Mouse (Mus musculus) kidney, embryonic 14.5 days (tissue): ENCODE results near the gene Dlg5. TPM values are rescaled to one million over a fixed set of nuclear protein-coding genes. Genes with fewer than 3 reads are reported as not detected.

Experiments used
- ATAC-seq: fragments of 200-750 bp; cut with Nextera tagmentation; 2 replicates; pipeline ENCODE4 v1.8.0; 2017; ENCODE audit warnings: moderate number of reproducible peaks, mild to moderate bottlenecking, moderate TSS enrichment, moderate library complexity; ENCODE audit not compliant: low FRiP score, low TSS enrichment
- H3K27ac ChIP-seq: fragments of 300-500 bp; sonication (generic); 2 replicates; pipeline ENCODE4 v1.5.1; 2014; ENCODE audit warnings: low read depth, mild to moderate bottlenecking, low read length, moderate library complexity, mixed read lengths
- H3K27me3 ChIP-seq: fragments of 300-500 bp; sonication (generic); 2 replicates; pipeline ENCODE4 v1.6.1; 2014; ENCODE audit warnings: mild to moderate bottlenecking, low read length; ENCODE audit not compliant: control insufficient read depth, insufficient read depth
- H3K36me3 ChIP-seq: fragments of 300-500 bp; sonication (generic); 2 replicates; pipeline ENCODE4 v1.6.1; 2014; ENCODE audit warnings: low read length, mixed read lengths; ENCODE audit not compliant: control insufficient read depth, insufficient read depth
- H3K4me1 ChIP-seq: fragments of 300-500 bp; sonication (generic); 2 replicates; pipeline ENCODE4 v1.6.1; 2014; ENCODE audit warnings: low read length, mixed read lengths; ENCODE audit not compliant: control insufficient read depth, insufficient read depth
- H3K4me2 ChIP-seq: fragments of 300-500 bp; sonication (generic); replicated peaks from 2 replicates; pipeline ENCODE4 v1.6.1; 2014; ENCODE audit warnings: low read depth, mild to moderate bottlenecking, low read length
- H3K4me3 ChIP-seq: fragments of 300-500 bp; sonication (generic); 2 replicates; pipeline ENCODE4 v1.5.1; 2014; ENCODE audit warnings: mild to moderate bottlenecking, low read length
- H3K9ac ChIP-seq: fragments of 300-500 bp; sonication (generic); 2 replicates; pipeline ENCODE4 v1.6.1; 2014; ENCODE audit warnings: low read depth, mild to moderate bottlenecking, low read length, moderate library complexity
- H3K9me3 ChIP-seq: fragments of 300-500 bp; sonication (generic); 2 replicates; pipeline ENCODE4 v1.6.1; 2016; ENCODE audit warnings: low read length; ENCODE audit not compliant: control insufficient read depth
- WGBS: fragments of 180-500 bp; shearing (Covaris S2); extraction: QIAGEN DNeasy Blood & Tissue Kit; methylation state at CpG from one replicate; pipeline ENCODE4 v1.1.7; 2014; 5-methylcytosine and 5-hydroxymethylcytosine counted together
- polyA plus RNA-seq: library from polyadenylated mRNA; unstranded; fragments of >200 nt; fragmentation: Nextera tagmentation; extraction: Ambion mirVana; gene quantifications from 2 replicates; pipeline ENCODE4 v1.2.1, GENCODE M21; 2014

The Dlg5 gene
- polyA plus RNA-seq, 1 experiment from 2014 or later: 26.9 TPM

- Histone ChIP-seq H3K27me3 (no peaks in the 10 kb centered on the region), H3K27ac (no peak overlapping the region), H3K36me3 (peaks cover 5% of the 10 kb centered on the region), H3K4me2 (no peak overlapping the region), H3K4me1 (peaks cover 18% of the 10 kb centered on the region; the same call in 1 of the 2 replicates), H3K9ac (no peak overlapping the region), H3K4me3 (no peak overlapping the region), H3K9me3 (no peaks in the 10 kb centered on the region)
- WGBS: 92% methylated on average over 2 of the region's 2 CpGs
- no peak for ATAC-seq
Observed at GRCm38 (mm10) chr14:24242016-24242415, 3.7 kb downstream of the Dlg5 start.

- no peak overlapping the region for H3K27ac ChIP-seq
- H3K27me3 ChIP-seq: no peaks in the 10 kb centered on the region
- no peaks in the 10 kb centered on the region for H3K9me3 ChIP-seq
- no peak overlapping the region for H3K4me3 ChIP-seq
- WGBS: 66% methylated on average over 6 of the region's 6 CpGs
- H3K9ac ChIP-seq: no peak overlapping the region
- H3K4me2 ChIP-seq: no peak overlapping the region
- ATAC-seq: no peak
- peaks cover 5% of the 10 kb centered on the region for H3K36me3 ChIP-seq
- peaks cover 15% of the 10 kb centered on the region; the same call in 1 of the 2 replicates for H3K4me1 ChIP-seq
Observed at GRCm38 (mm10) chr14:24240831-24241230, 4.9 kb downstream of the Dlg5 start.

GRCm38 (mm10) chr14:24239651-24240050 lies 6.1 kb downstream of the Dlg5 start:
- no peak overlapping the region for H3K9ac ChIP-seq
- H3K27me3 ChIP-seq: no peaks in the 10 kb centered on the region
- H3K36me3 ChIP-seq: peaks cover 5% of the 10 kb centered on the region
- H3K27ac ChIP-seq: no peak overlapping the region
- H3K4me1 ChIP-seq: peaks cover 22% of the 10 kb centered on the region; the same call in 1 of the 2 replicates
- WGBS: 80% methylated on average over 11 of the region's 11 CpGs
- no peak overlapping the region for H3K4me3 ChIP-seq
- no peak for ATAC-seq
- H3K4me2 ChIP-seq: no peak overlapping the region
- H3K9me3 ChIP-seq: no peaks in the 10 kb centered on the region

- H3K27me3 ChIP-seq: no peaks in the 10 kb centered on the region
- no peak overlapping the region for H3K27ac ChIP-seq
- no peaks in the 10 kb centered on the region for H3K36me3 ChIP-seq
- 95% methylated on average over 3 of the region's 3 CpGs for WGBS
- no peak for ATAC-seq
- H3K4me1 ChIP-seq: peaks cover 29% of the 10 kb centered on the region; the same call in 1 of the 2 replicates
- no peak overlapping the region for H3K4me3 ChIP-seq
- no peak overlapping the region for H3K9ac ChIP-seq
- no peak overlapping the region for H3K4me2 ChIP-seq
- H3K9me3 ChIP-seq: no peaks in the 10 kb centered on the region
Observed at GRCm38 (mm10) chr14:24235954-24236353, 9.8 kb downstream of the Dlg5 start.

- H3K27ac ChIP-seq: no peak overlapping the region
- H3K4me3 ChIP-seq: no peak overlapping the region
- H3K9ac ChIP-seq: no peak overlapping the region
- no peaks in the 10 kb centered on the region for H3K27me3 ChIP-seq
- H3K9me3 ChIP-seq: no peaks in the 10 kb centered on the region
- H3K36me3 ChIP-seq: no peaks in the 10 kb centered on the region
- peaks cover 24% of the 10 kb centered on the region; the same call in 1 of the 2 replicates for H3K4me1 ChIP-seq
- no peak overlapping the region for H3K4me2 ChIP-seq
- ATAC-seq: peak; percentile 68; the same call in 1 of the 2 replicates
- whole genome bisulfite sequencing: 60% methylated on average over 2 of the region's 2 CpGs
Observed at GRCm38 (mm10) chr14:24234411-24234810, 11.3 kb downstream of the Dlg5 start.

DNA sequence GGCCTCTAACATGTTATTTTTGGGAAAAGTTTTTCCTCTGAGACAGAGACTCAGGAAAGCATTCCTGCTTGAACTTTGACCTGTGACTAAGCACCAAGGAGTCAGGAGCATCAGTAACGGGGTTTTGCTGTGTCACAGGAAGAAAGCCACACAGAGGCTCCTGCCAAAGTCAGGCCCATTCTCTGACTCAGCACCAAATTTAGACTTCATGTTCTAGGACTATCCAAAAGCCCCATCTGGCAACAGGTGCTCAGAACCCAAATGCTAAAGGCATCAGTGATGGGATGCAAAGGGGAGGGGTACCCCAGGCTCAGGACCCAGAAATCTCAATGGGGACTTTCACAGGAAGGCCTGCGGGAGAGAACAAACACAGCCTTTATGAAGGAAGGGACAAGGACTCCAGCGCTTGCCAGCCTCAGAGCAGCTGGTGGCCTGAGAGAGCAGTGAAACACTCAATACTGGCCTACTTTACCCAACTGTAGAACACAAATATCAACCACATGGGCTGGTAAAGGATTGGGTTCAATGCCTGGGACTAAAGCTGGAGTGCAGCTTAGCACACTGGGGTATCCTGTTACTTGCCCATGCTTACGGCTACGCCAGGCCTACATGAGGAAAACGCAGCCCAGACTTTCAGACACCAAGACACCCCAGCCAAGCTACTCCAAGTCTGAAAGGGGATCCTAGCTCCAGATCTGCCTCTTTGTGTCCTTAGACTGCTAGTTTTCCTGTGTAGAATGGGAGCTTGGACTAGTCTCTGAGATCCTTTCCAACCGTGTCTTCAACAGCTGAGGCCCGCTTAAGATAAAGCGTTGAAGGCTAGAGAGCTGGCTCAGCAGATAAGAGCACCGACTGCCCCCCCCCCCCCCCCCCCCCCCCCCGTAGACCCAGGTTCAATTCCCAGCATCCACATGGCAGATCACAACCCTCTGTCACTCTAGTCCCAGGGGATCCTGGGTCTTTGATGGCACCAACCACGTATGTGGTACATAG lies 12.8 kb downstream of the Dlg5 start:
- H3K4me2 ChIP-seq: no peak overlapping the region
- H3K27me3 ChIP-seq: no peaks in the 10 kb centered on the region
- H3K9me3 ChIP-seq: no peaks in the 10 kb centered on the region
- peaks cover 14% of the 10 kb centered on the region; the same call in 1 of the 2 replicates for H3K4me1 ChIP-seq
- no peak for ATAC-seq
- H3K27ac ChIP-seq: no peak overlapping the region
- H3K4me3 ChIP-seq: no peak overlapping the region
- 67% methylated on average over 12 of the region's 12 CpGs for WGBS
- no peak overlapping the region for H3K9ac ChIP-seq
- H3K36me3 ChIP-seq: no peaks in the 10 kb centered on the region

GRCm38 (mm10) chr14:24228549-24228948 lies 17.2 kb downstream of the Dlg5 start:
- Histone ChIP-seq H3K4me1 (peaks cover 7% of the 10 kb centered on the region; the same call in 1 of the 2 replicates), H3K9ac (no peak overlapping the region), H3K27me3 (no peaks in the 10 kb centered on the region), H3K36me3 (no peaks in the 10 kb centered on the region), H3K4me2 (no peak overlapping the region), H3K27ac (no peak overlapping the region), H3K9me3 (no peaks in the 10 kb centered on the region), H3K4me3 (no peak overlapping the region)
- ATAC-seq: no peak
- 77% methylated on average over 6 of the region's 6 CpGs for WGBS

DNA sequence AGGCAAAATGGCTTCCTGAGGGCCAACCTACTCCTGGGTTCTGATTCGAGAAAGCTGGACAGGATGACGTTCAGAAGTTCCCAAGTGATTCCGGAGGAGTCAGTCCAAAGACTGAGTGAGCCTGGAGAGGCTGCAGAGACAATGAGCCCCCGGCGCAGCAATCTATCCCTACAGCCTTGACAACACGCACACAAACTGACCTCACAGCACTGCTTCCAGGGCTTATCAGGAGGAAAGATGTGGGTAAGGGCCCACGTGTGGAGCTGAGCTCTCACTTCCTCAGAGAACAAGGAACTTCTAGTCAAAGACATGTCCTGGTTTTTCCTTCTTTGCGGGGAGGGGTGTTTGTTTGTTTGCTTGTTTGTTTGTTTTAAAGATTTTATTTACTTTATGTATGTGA lies 18.7 kb downstream of the Dlg5 start:
- H3K4me2 ChIP-seq: no peak overlapping the region
- no peak overlapping the region for H3K27ac ChIP-seq
- no peak overlapping the region for H3K9ac ChIP-seq
- H3K36me3 ChIP-seq: no peaks in the 10 kb centered on the region
- H3K4me1 ChIP-seq: no peaks in the 10 kb centered on the region
- WGBS: 81% methylated on average over 8 of the region's 8 CpGs
- H3K4me3 ChIP-seq: no peak overlapping the region
- H3K27me3 ChIP-seq: no peaks in the 10 kb centered on the region
- no peaks in the 10 kb centered on the region for H3K9me3 ChIP-seq
- ATAC-seq: no peak

DNA sequence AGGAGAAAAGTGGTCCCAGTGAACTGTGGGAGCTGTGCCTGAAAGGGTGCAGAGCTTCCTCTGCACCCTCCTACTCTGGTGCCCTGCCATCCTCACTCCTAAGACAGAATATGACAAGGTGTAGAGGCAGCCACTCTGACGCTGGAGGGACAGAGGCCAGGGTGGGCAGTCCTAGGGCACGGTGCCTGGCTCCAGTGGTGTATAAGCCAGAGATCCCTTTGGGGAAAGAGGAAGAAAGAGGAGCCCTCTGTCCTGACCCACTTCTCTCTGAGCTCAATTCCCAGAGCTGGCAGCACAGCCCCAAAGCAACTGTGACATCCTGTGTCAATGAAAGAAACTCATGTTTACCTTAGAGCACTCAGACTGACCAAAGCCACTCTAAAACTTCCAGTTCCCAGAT lies 19.4 kb downstream of the Dlg5 start:
- H3K9me3 ChIP-seq: no peaks in the 10 kb centered on the region
- no peaks in the 10 kb centered on the region for H3K4me1 ChIP-seq
- no peak for ATAC-seq
- 89% methylated on average over 2 of the region's 2 CpGs for WGBS
- H3K36me3 ChIP-seq: no peaks in the 10 kb centered on the region
- H3K4me2 ChIP-seq: no peak overlapping the region
- no peak overlapping the region for H3K27ac ChIP-seq
- H3K4me3 ChIP-seq: no peak overlapping the region
- no peaks in the 10 kb centered on the region for H3K27me3 ChIP-seq
- H3K9ac ChIP-seq: no peak overlapping the region
